Mouse (Mus musculus): ENCODE measurements around the gene Lkaaear1.

Gene Lkaaear1

DNA sequence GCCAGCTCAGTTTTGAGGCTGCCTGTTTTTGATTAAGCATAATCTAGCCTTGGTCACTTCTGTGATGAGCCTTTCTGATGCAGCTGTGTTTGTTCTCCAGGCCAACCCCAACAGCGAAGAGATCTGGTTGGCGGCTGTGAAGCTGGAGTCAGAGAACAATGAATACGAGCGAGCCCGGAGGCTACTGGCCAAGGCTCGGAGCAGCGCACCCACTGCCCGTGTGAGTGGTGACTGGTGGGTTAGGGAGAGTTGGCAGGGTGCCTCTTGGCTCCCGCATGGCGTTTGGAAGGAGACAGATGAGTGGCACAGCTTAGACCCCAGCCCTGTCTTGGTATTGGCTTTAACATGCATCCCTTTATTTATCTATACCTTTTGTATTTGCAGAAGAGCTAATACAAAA is 49.3 kb downstream of the Lkaaear1 start:
- DNase-seq = no peak

All from thymus, postnatal 36 days (tissue).